Mouse (Mus musculus) heart, adult 10 weeks (tissue): Measurements from ENCODE around the gene Tbata. TPM values are rescaled to one million over a fixed set of nuclear protein-coding genes. Genes with fewer than 3 reads are reported as not detected.

Source experiments
- polyA plus RNA-seq: library from polyadenylated mRNA; stranded (reverse); fragments of 350-450 nt; fragmentation: Illumina TruSeq; extraction: RNeasy Lipid Tissue Mini Kit (QIAGEN cat#74804); gene quantifications from one replicate; pipeline ENCODE4 v1.2.3, GENCODE M21; 2014; ENCODE audit warnings: low read depth, low replicate concordance

Tbata gene
- not detected for polyA plus RNA-seq

DNA sequence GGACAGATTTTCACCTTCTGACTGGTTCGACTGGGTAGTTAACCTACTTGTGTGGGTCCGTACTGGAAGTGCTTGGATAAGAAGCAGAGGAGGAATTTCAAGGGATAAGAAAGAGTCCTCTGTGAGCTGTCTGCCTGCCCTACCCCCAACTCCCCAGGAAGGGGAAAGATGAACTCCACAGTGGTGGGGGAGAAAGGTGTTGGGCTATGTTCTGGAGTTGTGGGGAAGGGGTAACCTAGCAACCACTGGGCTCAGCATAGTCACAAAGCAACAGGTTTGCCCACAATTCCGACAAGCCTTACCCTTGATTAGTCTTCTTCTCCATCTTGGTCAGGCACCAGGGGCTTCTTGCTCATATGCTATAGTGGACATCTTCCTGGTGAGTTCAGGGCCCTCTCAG lies at the start of gene Tbata:
Gene Tbata, plus strand, starts transcription at position 301 of the 400 bp plus-strand sequence.

GRCm38 (mm10) chr10:61147157-61148040 lies 24.4 kb upstream of the Tbata start, which contains the start of gene Sgpl1:
Sgpl1 (minus strand) TSS chr10:61147703.

Other genes with a start within 250 kb of the Tbata start
- gene Pcbd1, start 82.6 kb upstream of the Tbata start, polyA plus RNA-seq, result 3.1 TPM
- gene Sgpl1, start 24.3 kb upstream of the Tbata start, polyA plus RNA-seq, result 19.5 TPM
- gene Adamts14, start 101.5 kb downstream of the Tbata start, polyA plus RNA-seq, result 0.63 TPM
- not detected for gene Prf1, start 125.9 kb downstream of the Tbata start, polyA plus RNA-seq
- 13.7 TPM for gene Pald1, start 211.6 kb downstream of the Tbata start, polyA plus RNA-seq
- not detected for gene Nodal, start 246.0 kb downstream of the Tbata start, polyA plus RNA-seq